Mouse (Mus musculus): ENCODE measurements around the gene Ifrd2.

DNA sequence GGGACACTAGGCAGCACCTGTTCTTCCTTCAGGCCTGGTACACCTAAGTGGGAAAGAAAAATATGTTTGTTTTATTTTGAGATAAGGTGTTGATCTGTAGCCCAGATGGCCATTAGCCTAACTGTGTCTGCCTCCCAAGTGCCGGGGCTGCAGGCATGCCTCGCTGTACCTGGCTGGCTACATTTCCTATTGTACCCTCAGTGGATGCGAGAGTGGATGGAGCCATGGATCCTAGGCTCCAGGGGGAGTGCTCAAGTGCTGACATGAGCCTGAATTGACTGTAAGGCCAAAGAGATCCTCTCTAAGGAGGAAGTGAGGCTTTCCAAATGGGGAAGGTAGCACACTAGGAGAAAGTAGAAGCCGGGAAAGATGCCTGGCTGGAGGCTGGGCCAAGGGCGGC lies 39.5 kb upstream of the Ifrd2 start:
- TF ChIP-seq EP300 (IDR thresholded peaks at IDR 0.05; ENCODE audit: low read depth in 1 of 2, low read length in 2 of 2) (no peak), RAD21 (IDR thresholded peaks at IDR 0.05; ENCODE audit: low read depth, low read length) (no peak), POLR2A (IDR thresholded peaks at IDR 0.05; ENCODE audit: control insufficient read depth in 1 of 2, insufficient read depth in 1 of 2, low read depth in 1 of 2, low read length in 2 of 2, poor library complexity in 1 of 2) (no peak), CHD1 (IDR thresholded peaks at IDR 0.05; ENCODE audit: low read depth, low read length) (no peak)

Data from MEL (cell line).